ENCODE assay signal across 9 mouse cellular contexts in genomic region chr5:149412194-149412575, GRCm38 (mm10). TPM values are rescaled to one million over a fixed set of nuclear protein-coding genes. Genes with fewer than 3 reads are reported as not detected.
A peak's percentile ranks its signal among the peaks of the same experiment; 100 is the strongest.
DNase-seq lines count a peak whose midpoint lies in the region; ATAC-seq and TF ChIP-seq lines count a peak whose summit lies in the region.
"Had no signal": no experiment of that assay in that cellular context is flagged by ENCODE, and none has a peak within 500 bp of the region (broad histone marks: within the 10 kb centered on the region; RNA-seq: fewer than 3 reads in every experiment).

No protein-coding gene starts in this region.

- peaks cover 13% of the 10 kb centered on the region for H3K4me1 ChIP-seq in lung, embryonic 15.5 days
- H3K4me1 ChIP-seq in limb, embryonic 11.5 days (ENCODE audit: control insufficient read depth, insufficient read depth, low read length), result peaks cover 11% of the 10 kb centered on the region
- peaks cover 18% of the 10 kb centered on the region for H3K4me1 ChIP-seq in olfactory bulb, adult 2 months (ENCODE audit: control insufficient read depth, insufficient read depth, low read length)

- H3K9me3 ChIP-seq in lung, embryonic 15.5 days, result no peaks in the 10 kb centered on the region
- peaks cover 3% of the 10 kb centered on the region; the same call in 1 of the 2 replicates for H3K9me3 ChIP-seq in limb, embryonic 11.5 days (ENCODE audit: control insufficient read depth, low read length)

- peak overlapping the region; percentile 67 for H3K4me2 ChIP-seq in lung, embryonic 15.5 days
- peak overlapping the region; percentile 80 for H3K4me2 ChIP-seq in limb, embryonic 11.5 days (ENCODE audit: low read depth, severe bottlenecking)

- TF ChIP-seq POLR2A in olfactory bulb, adult 2 months (IDR thresholded peaks at IDR 0.05; ENCODE audit: insufficient read depth, low read depth, low read length), result no peak

- H3K27ac ChIP-seq in lung, embryonic 15.5 days, result no peak overlapping the region
- no peak overlapping the region for H3K27ac ChIP-seq in limb, embryonic 11.5 days (replicated peaks; ENCODE audit: low read depth, low read length)
- H3K27ac ChIP-seq in olfactory bulb, adult 2 months (ENCODE audit: insufficient read depth, low read depth, low read length), result peak overlapping the region; percentile 26; the same call in 1 of the 2 replicates

- peak; percentile 11; the same call in 1 of the 2 replicates for ATAC-seq in cerebellum, adult (ENCODE audit: insufficient number of reproducible peaks, low FRiP score, low TSS enrichment)
- ATAC-seq in lung, embryonic 15.5 days (ENCODE audit: borderline replicate concordance, extremely low read depth, low FRiP score, low TSS enrichment), result no peak
- no peak for ATAC-seq in limb, embryonic 11.5 days (ENCODE audit: insufficient number of reproducible peaks, low FRiP score, low TSS enrichment, low read depth)

- TF ChIP-seq CTCF in olfactory bulb, adult 2 months (IDR thresholded peaks at IDR 0.05; ENCODE audit: insufficient read depth, low read depth, low read length), result no peak

- H3K36me3 ChIP-seq in lung, embryonic 15.5 days, result no peaks in the 10 kb centered on the region
- H3K36me3 ChIP-seq in limb, embryonic 11.5 days (ENCODE audit: control insufficient read depth, insufficient read depth, low read length), result no peaks in the 10 kb centered on the region

- peak overlapping the region; percentile 36 for H3K9ac ChIP-seq in lung, embryonic 15.5 days
- peak overlapping the region; percentile 56 for H3K9ac ChIP-seq in limb, embryonic 11.5 days (ENCODE audit: low read length)

- H3K27me3 ChIP-seq in lung, embryonic 15.5 days, result 0 out of 2 replicates have a peak, but pooled peaks cover 6% of the 10 kb centered on the region
- H3K27me3 ChIP-seq in limb, embryonic 11.5 days (ENCODE audit: control insufficient read depth, insufficient read depth, low read length), result peaks cover 11% of the 10 kb centered on the region

- no peak for DNase-seq in cerebellum, postnatal 25 days
- no peak for DNase-seq in lung, postnatal 36 days
- DNase-seq in limb, embryonic 11.5 days (ENCODE audit: low spot score), result no peak
- DNase-seq in adrenal gland, postnatal 10 days, result no peak
- no peak for DNase-seq in urinary bladder, adult 18-20 months (ENCODE audit: low spot score in 2 of 2)

- WGBS in lung, embryonic 15.5 days, result 30% methylated on average over 11 of the region's 11 CpGs
- 40% methylated on average over 11 of the region's 11 CpGs for WGBS in limb, embryonic 11.5 days
- 39% methylated on average over 11 of the region's 11 CpGs for WGBS in olfactory bulb, adult 2 months

- H3K4me3 ChIP-seq in lung, embryonic 15.5 days, result peak overlapping the region; percentile 38
- peak overlapping the region; percentile 28 for H3K4me3 ChIP-seq in limb, embryonic 11.5 days (ENCODE audit: low read depth, low read length)
- peak overlapping the region; percentile 40 for H3K4me3 ChIP-seq in olfactory bulb, adult 2 months (ENCODE audit: insufficient read depth, low read depth, low read length)

RNA-seq across cellular contexts. Expression of gene Medag, which starts 0.6 kb away (rescaled TPM):
- 0.92 and 1.5 TPM in 2 replicates for polyA plus RNA-seq in lung, embryonic 15.5 days (2015; fragmentation: Nextera tagmentation; extraction: Ambion mirVana)
- polyA plus RNA-seq in limb, embryonic 11.5 days (2014; fragmentation: Nextera tagmentation; extraction: Ambion mirVana), result 0.32 and 0.50 TPM in 2 replicates
- polyA plus RNA-seq in olfactory bulb, adult 2 months (2012; ENCODE audit: insufficient read depth, insufficient read length, low replicate concordance, missing spikeins), result not detected in 2 replicates
- 1 to 10 TPM; 7.0 to 7.2 TPM for total RNA-seq in adrenal gland, postnatal 10 days (2021)

RNA-seq across cellular contexts. Expression of gene Tex26, which starts 27.3 kb away (rescaled TPM):
- polyA plus RNA-seq in lung, embryonic 15.5 days (2015; fragmentation: Nextera tagmentation; extraction: Ambion mirVana), result 1.4 and 1.7 TPM in 2 replicates
- 0.15 and 0.23 TPM in 2 replicates for polyA plus RNA-seq in limb, embryonic 11.5 days (2014; fragmentation: Nextera tagmentation; extraction: Ambion mirVana)
- not detected in 2 replicates for polyA plus RNA-seq in olfactory bulb, adult 2 months (2012; ENCODE audit: insufficient read depth, insufficient read length, low replicate concordance, missing spikeins)
- under 1 TPM in 1 of 2 experiments, not detected in 1; 0.55 TPM for total RNA-seq in adrenal gland, postnatal 10 days (2021)
- total RNA-seq: gastrocnemius, postnatal 36 days had no signal
